Mouse (Mus musculus) forebrain, embryonic 11.5 days (tissue): ENCODE results near the gene Rbm8a2. TPM values are rescaled to one million over a fixed set of nuclear protein-coding genes. Genes with fewer than 3 reads are reported as not detected.

Experiments used
- ATAC-seq: fragments of 200-750 bp; cut with Nextera tagmentation; replicated peaks from 2 replicates; pipeline ENCODE4 v1.8.0; 2017; ENCODE audit warnings: moderate TSS enrichment; ENCODE audit not compliant: low FRiP score
- DNase-seq: peaks from one replicate; pipeline ENCODE4 v3.0.0-alpha.2; 2017; ENCODE audit warnings: low spot score
- H3K27ac ChIP-seq: fragments of 300-500 bp; sonication (generic); 2 replicates; pipeline ENCODE4 v1.5.1; 2014; ENCODE audit warnings: low read depth, low read length
- H3K27me3 ChIP-seq: fragments of 300-500 bp; sonication (generic); 2 replicates; pipeline ENCODE4 v1.6.1; 2014; ENCODE audit warnings: mild to moderate bottlenecking, low read length, mixed read lengths; ENCODE audit not compliant: control insufficient read depth, insufficient read depth
- H3K36me3 ChIP-seq: fragments of 300-500 bp; sonication (generic); 2 replicates; pipeline ENCODE4 v1.6.1; 2014; ENCODE audit warnings: mild to moderate bottlenecking, low read length, moderate library complexity, mixed read lengths; ENCODE audit not compliant: control insufficient read depth, insufficient read depth
- H3K4me1 ChIP-seq: fragments of 300-500 bp; sonication (generic); replicated peaks from 2 replicates; pipeline ENCODE4 v1.6.1; 2014; ENCODE audit warnings: low read length, mixed read lengths; ENCODE audit not compliant: control insufficient read depth, insufficient read depth
- H3K4me2 ChIP-seq: fragments of 300-500 bp; sonication (generic); 2 replicates; pipeline ENCODE4 v1.6.1; 2014; ENCODE audit warnings: low read depth, mild to moderate bottlenecking, low read length, moderate library complexity, mixed read lengths; ENCODE audit not compliant: severe bottlenecking
- H3K4me3 ChIP-seq: fragments of 300-500 bp; sonication (generic); 2 replicates; pipeline ENCODE4 v1.5.1; 2014; ENCODE audit warnings: low read depth, low read length
- H3K9ac ChIP-seq: fragments of 300-500 bp; sonication (generic); 2 replicates; pipeline ENCODE4 v1.6.1; 2014; ENCODE audit warnings: low read length
- H3K9me3 ChIP-seq: fragments of 300-500 bp; sonication (generic); 2 replicates; pipeline ENCODE4 v1.6.1; 2016; ENCODE audit warnings: low read length, mixed read lengths; ENCODE audit not compliant: control insufficient read depth
- WGBS: fragments of 180-500 bp; shearing (Covaris S2); extraction: QIAGEN DNeasy Blood & Tissue Kit; methylation state at CpG from one replicate; pipeline ENCODE4 v1.1.7; 2014; 5-methylcytosine and 5-hydroxymethylcytosine counted together
- polyA plus RNA-seq: library from polyadenylated mRNA; unstranded; fragments of >200 nt; fragmentation: Nextera tagmentation; extraction: Ambion mirVana; gene quantifications from 2 replicates; pipeline ENCODE4 v1.2.1, GENCODE M21; 2014

The Rbm8a2 gene
- polyA plus RNA-seq, 1 experiment from 2014 or later, result 1.0 TPM

DNA sequence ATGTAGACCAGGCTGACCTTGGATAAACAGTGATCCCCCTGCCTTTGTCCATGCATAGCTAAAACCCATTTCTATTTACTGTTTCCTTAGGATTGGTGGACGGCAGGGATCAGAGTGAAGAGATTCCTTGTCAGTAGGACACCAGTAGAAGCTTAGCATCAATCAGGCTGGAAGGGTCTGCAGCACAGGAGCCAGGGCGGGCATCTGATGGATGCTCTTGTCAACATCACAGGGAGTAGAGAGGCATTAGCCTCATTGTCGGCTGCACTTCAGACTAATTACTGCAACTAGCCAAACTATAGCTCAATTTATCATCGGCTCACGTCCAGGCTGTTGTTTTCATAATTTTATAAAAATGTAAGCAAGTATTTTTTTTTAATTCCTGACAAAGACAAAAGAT is 21.7 kb upstream of the Rbm8a2 start:
- no peaks in the 10 kb centered on the region for H3K36me3 ChIP-seq

DNA sequence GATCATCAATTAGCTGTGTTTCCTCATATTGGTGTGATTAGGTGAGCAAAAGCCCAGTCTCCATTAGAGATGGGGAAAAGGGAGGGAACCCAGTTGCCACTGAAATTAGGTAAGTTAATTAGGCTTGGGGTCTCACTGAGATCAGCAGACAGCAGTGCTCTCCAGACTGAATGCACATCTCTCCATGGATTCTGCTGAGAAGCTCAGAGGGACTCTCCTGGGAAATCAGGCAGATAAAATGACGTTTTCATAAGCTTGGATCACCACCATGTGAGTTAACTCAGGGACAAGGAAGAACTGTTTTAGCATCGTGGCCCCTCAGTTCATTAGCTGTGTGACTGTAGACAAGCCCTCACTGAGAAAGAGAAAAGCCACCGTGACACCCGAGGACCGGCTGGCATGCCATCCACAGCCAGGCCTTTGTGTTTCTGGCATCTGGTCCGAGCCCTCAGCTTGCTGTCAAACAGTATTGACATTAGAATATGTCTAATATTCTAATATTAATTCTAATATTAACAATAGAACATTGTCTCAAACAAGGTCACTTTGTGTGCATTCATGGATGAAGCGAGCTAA is 18.2 kb upstream of the Rbm8a2 start:
- no peak overlapping the region for H3K4me2 ChIP-seq
- H3K36me3 ChIP-seq, result no peaks in the 10 kb centered on the region
- no peak for ATAC-seq
- no peaks in the 10 kb centered on the region for H3K27me3 ChIP-seq
- H3K4me3 ChIP-seq, result no peak overlapping the region
- 68% methylated on average over 7 of the region's 7 CpGs for WGBS
- no peak for DNase-seq
- H3K4me1 ChIP-seq, result no peaks in the 10 kb centered on the region
- no peaks in the 10 kb centered on the region for H3K9me3 ChIP-seq
- H3K27ac ChIP-seq, result no peak overlapping the region
- H3K9ac ChIP-seq, result no peak overlapping the region

More for the DNA sequence above, 21.7 kb upstream of the Rbm8a2 start:
- H3K9me3 ChIP-seq, result no peaks in the 10 kb centered on the region
- H3K27ac ChIP-seq, result no peak overlapping the region
- H3K4me1 ChIP-seq, result no peaks in the 10 kb centered on the region
- DNase-seq (no peak), ATAC-seq (no peak)
- H3K4me3 ChIP-seq, result no peak overlapping the region
- no peaks in the 10 kb centered on the region for H3K27me3 ChIP-seq
- WGBS, result 85% methylated on average over 5 of the region's 5 CpGs
- no peak overlapping the region for H3K9ac ChIP-seq
- no peak overlapping the region for H3K4me2 ChIP-seq

DNA sequence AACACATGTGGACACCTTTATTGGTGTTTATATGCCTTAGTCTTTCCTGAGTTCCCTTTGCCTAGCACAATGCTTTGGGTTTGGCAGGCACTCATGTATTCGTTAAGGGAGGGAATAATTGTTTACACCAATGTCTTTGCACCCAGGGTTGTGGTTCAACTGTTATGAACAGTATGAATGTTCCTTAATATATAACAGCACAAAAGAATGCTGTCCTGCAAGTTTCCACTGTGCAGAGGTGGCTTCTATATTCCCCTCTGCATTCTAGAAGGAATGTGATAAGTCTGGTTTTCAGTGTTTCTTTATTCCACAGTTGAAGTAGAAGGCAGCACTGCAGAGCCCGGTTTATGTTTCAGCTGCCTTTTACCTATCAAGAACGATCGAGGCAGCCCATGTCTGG is 10.0 kb upstream of the Rbm8a2 start:
- Histone ChIP-seq H3K9me3 (no peaks in the 10 kb centered on the region), H3K4me2 (no peak overlapping the region), H3K27ac (no peak overlapping the region), H3K4me1 (no peaks in the 10 kb centered on the region), H3K4me3 (no peak overlapping the region), H3K36me3 (no peaks in the 10 kb centered on the region), H3K27me3 (no peaks in the 10 kb centered on the region), H3K9ac (no peak overlapping the region)
- DNase-seq (no peak), ATAC-seq (no peak)
- 89% methylated on average over 4 of the region's 4 CpGs for WGBS

DNA sequence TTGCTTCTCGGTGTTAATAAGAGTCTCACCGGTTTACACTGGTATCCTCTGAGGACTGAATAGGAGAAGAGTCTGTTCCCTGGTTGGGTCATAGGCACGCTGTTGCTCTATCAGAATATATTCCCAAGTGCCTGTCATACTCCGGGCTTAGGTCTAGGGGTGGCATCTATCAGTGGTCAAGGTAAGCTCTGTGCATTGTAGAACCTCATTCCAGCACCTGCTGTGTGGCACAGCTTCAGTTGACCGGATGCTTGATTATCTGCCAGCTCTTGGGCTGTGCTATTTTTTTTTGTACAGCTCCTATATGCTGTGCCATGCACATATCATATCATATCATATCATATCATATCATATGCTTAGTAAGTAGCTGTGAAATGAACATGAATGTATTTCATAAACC is 9.5 kb upstream of the Rbm8a2 start:
- DNase-seq (no peak), ATAC-seq (no peak)
- Histone ChIP-seq H3K4me2 (no peak overlapping the region), H3K36me3 (no peaks in the 10 kb centered on the region), H3K27me3 (no peaks in the 10 kb centered on the region), H3K27ac (no peak overlapping the region), H3K4me3 (no peak overlapping the region), H3K9me3 (no peaks in the 10 kb centered on the region), H3K9ac (no peak overlapping the region), H3K4me1 (no peaks in the 10 kb centered on the region)
- WGBS, result 87% methylated on average over 5 of the region's 5 CpGs

DNA sequence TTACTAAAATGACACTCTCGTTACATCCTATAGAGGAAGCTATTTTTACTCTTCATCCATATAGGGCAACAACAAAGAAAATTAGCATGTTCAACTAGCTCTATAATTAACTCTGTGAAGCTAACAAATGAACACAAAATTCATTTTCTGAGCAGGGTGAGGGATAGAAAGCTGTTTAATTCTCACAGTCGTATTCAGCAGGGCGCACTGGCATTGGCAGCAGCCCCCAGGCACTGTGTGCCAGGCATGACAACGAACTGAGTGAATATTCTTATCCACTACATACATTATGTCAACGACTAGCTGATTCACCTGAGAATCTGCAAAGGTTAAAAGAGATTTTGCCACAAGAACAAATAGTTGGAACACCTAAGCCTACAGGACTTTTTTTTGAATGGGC is 8.2 kb downstream of the Rbm8a2 start:
- H3K9me3 ChIP-seq, result no peaks in the 10 kb centered on the region
- DNase-seq (no peak), ATAC-seq (no peak)
- 59% methylated on average over 5 of the region's 5 CpGs for WGBS
- H3K4me3 ChIP-seq, result no peak overlapping the region
- no peaks in the 10 kb centered on the region for H3K36me3 ChIP-seq
- no peak overlapping the region for H3K4me2 ChIP-seq
- H3K27ac ChIP-seq, result no peak overlapping the region
- H3K4me1 ChIP-seq, result no peaks in the 10 kb centered on the region
- H3K27me3 ChIP-seq, result no peaks in the 10 kb centered on the region
- no peak overlapping the region for H3K9ac ChIP-seq

DNA sequence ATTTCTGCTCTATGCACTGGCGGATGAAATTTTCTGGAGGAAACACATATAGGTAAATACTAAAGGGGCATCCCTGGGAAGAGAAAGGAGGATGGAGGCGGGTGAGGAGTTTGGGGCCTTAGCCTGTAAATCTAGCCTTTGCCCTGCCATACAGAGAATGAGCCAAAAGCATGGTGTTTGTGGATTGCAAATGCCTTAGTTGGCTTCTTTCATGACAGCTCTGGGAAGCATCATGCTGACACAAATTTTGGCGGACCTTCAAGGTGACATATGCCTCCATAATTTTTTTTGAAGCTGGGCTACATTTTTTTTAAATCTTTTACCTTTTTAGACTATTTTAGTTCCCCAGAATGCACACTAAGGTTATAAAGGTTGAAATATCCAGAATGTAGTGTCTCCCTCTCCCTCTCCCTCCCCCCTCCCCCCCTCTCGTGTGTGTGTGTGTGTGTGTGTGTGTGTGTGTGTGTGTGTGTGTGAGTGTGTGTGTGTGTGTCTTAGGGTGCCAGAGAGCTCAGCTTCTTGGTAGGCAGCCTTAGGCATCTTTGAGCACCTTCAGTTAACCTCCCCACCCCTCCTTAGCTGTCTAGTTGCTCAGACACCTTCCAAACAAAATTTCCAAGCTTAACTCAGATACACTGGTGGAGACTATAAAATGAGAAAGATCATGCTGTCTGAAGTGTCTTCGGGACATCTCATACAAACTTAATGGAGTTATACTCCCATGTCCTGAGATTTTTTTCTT is 11.7 kb downstream of the Rbm8a2 start:
- 93% methylated on average over 5 of the region's 5 CpGs for WGBS
- Histone ChIP-seq H3K27ac (no peak overlapping the region), H3K4me1 (no peaks in the 10 kb centered on the region), H3K9me3 (no peaks in the 10 kb centered on the region), H3K4me2 (no peak overlapping the region), H3K36me3 (no peaks in the 10 kb centered on the region), H3K27me3 (no peaks in the 10 kb centered on the region), H3K4me3 (no peak overlapping the region), H3K9ac (no peak overlapping the region)
- DNase-seq (no peak), ATAC-seq (no peak)

DNA sequence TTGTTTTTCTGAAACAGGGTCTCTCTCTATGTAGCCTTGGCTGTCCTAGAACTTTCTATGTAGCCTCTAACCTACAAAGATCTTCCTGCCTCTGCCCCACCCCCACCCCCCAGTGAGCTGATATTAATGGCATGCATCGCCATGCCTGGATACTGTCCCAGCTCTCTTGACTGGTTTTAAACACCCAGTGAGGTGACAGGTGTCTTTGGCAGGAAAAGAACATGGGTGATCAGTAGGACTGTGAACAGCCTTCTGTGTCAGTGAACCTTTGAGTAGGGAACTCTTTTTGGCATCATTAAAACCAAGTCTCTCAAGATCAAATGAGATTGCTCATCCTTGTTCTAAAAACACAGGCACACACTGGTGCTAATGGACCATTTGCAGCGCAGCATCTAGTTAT is 17.1 kb downstream of the Rbm8a2 start:
- H3K36me3 ChIP-seq, result no peaks in the 10 kb centered on the region
- ATAC-seq (no peak), DNase-seq (no peak)
- H3K27me3 ChIP-seq, result no peaks in the 10 kb centered on the region
- H3K4me2 ChIP-seq, result no peak overlapping the region
- H3K4me3 ChIP-seq, result no peak overlapping the region
- no peak overlapping the region for H3K9ac ChIP-seq
- H3K9me3 ChIP-seq, result no peaks in the 10 kb centered on the region
- no peak overlapping the region for H3K27ac ChIP-seq
- WGBS, result 87% methylated on average over 2 of the region's 2 CpGs
- no peaks in the 10 kb centered on the region for H3K4me1 ChIP-seq

DNA sequence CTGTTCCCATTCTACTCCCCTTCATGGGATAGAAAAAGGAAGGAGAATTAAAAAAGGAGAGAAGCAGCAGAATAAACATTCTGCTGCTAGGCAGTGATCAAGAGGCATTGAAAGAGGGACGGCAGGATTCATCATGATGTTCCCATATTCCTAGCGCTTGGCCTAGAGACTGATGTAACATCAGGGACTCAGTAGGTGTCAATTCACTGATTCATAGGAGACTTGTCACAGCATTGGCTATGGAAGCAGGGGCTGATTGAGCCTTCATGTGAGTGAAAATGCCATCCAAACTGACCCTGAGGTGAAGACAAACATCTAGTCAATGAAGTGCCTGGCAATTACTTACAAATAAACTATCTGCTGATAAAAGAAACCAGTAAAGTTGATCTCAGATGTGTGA is 28.1 kb downstream of the Rbm8a2 start:
- WGBS, result 86% methylated on average over 2 of the region's 2 CpGs
- Histone ChIP-seq H3K36me3 (no peaks in the 10 kb centered on the region), H3K9me3 (no peaks in the 10 kb centered on the region), H3K4me2 (no peak overlapping the region), H3K9ac (no peak overlapping the region), H3K27me3 (no peaks in the 10 kb centered on the region), H3K4me3 (no peak overlapping the region), H3K4me1 (no peaks in the 10 kb centered on the region), H3K27ac (no peak overlapping the region)
- DNase-seq (no peak), ATAC-seq (no peak)

DNA sequence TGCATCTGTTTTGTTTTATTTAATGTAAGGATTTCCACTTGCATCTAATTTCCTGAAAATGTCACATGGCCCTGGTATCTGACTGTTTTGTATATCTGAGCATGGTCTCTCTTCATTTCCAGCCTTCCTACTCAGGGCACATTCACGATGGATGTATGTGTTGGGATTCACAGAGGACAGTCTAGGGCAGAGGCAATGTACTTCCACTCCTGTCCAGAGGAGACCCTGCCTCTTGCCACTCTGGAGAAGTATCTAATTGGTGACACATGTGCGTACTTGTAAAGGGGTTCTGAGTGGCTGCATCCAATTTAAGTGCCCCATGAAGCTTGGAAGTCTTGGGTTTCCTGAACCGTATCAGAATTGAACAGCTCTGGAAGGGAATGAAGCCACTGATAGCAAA is 28.5 kb downstream of the Rbm8a2 start:
- no peaks in the 10 kb centered on the region for H3K27me3 ChIP-seq
- no peak overlapping the region for H3K9ac ChIP-seq
- no peak overlapping the region for H3K27ac ChIP-seq
- H3K9me3 ChIP-seq, result no peaks in the 10 kb centered on the region
- WGBS, result 79% methylated on average over 3 of the region's 3 CpGs
- DNase-seq, result no peak
- no peak overlapping the region for H3K4me3 ChIP-seq
- no peaks in the 10 kb centered on the region for H3K36me3 ChIP-seq
- no peak overlapping the region for H3K4me2 ChIP-seq
- H3K4me1 ChIP-seq, result no peaks in the 10 kb centered on the region
- no peak for ATAC-seq
